Comparison of ENCODE assay signal across 12 mouse cellular contexts in genomic region chr2:143903376-143904045, GRCm38 (mm10). TPM values are rescaled to one million over a fixed set of nuclear protein-coding genes. Genes with fewer than 3 reads are reported as not detected.
DNase-seq lines count a peak whose midpoint lies in the region; ATAC-seq and TF ChIP-seq lines count a peak whose summit lies in the region.
"Had no signal": no experiment of that assay in that cellular context is flagged by ENCODE, and none has a peak within 500 bp of the region (broad histone marks: within the 10 kb centered on the region; RNA-seq: fewer than 3 reads in every experiment).

No protein-coding gene starts in this region.

- H3K9ac ChIP-seq in forebrain, embryonic 14.5 days (ENCODE audit: low read length), result no peak overlapping the region
- H3K9ac ChIP-seq: liver, embryonic 15.5 days had no signal

- no peaks in the 10 kb centered on the region for H3K9me3 ChIP-seq in forebrain, embryonic 14.5 days (replicated peaks; ENCODE audit: control insufficient read depth, low read length)
- H3K9me3 ChIP-seq: hindbrain, embryonic 10.5 days; liver, embryonic 15.5 days had no signal

- peak; percentile 40 for DNase-seq in gastrocnemius, adult 2 months
- DNase-seq in gastrocnemius, postnatal 4 days (ENCODE audit: low spot score in 2 of 2), result no peak
- peak; percentile 20 to 46 for DNase-seq in lung, adult 18-20 months
- no peak for DNase-seq in lung, postnatal 14 days
- DNase-seq in fibroblast of lung, adult 2 months (ENCODE audit: low read depth), result peak; percentile 65
- no peak for DNase-seq in forebrain, embryonic 14.5 days (ENCODE audit: low spot score)
- no peak for DNase-seq in B cell, adult 2 months
- DNase-seq: cerebellum, adult 18-20 months had no signal

- WGBS in small intestine, adult 2 months, result 17% methylated on average over 9 of the region's 9 CpGs
- WGBS in forebrain, embryonic 14.5 days, result 84% methylated on average over 9 of the region's 9 CpGs

- H3K27me3 ChIP-seq in small intestine, adult 2 months (ENCODE audit: control insufficient read depth, insufficient read depth, low read length), result no peaks in the 10 kb centered on the region
- H3K27me3 ChIP-seq in forebrain, embryonic 14.5 days (replicated peaks; ENCODE audit: control insufficient read depth, insufficient read depth, low read length), result no peaks in the 10 kb centered on the region
- H3K27me3 ChIP-seq: liver, embryonic 15.5 days had no signal

- H3K4me3 ChIP-seq in gastrocnemius, adult 2 months, result no peak overlapping the region
- H3K4me3 ChIP-seq in small intestine, adult 2 months (ENCODE audit: low read depth, low read length), result no peak overlapping the region
- no peak overlapping the region for H3K4me3 ChIP-seq in forebrain, embryonic 14.5 days (ENCODE audit: low read depth, low read length)
- H3K4me3 ChIP-seq: hindbrain, embryonic 10.5 days; liver, embryonic 15.5 days had no signal

- H3K4me1 ChIP-seq in small intestine, adult 2 months (ENCODE audit: control insufficient read depth, insufficient read depth, insufficient read length, low read length), result peaks cover 23% of the 10 kb centered on the region; the same call in 1 of the 2 replicates
- no peaks in the 10 kb centered on the region for H3K4me1 ChIP-seq in forebrain, embryonic 14.5 days (ENCODE audit: control insufficient read depth, insufficient read depth, low read length)
- H3K4me1 ChIP-seq: hindbrain, embryonic 10.5 days had no signal

- intact Hi-C loops in gastrocnemius, adult 2 months (cut with DNase I), result no loop called here

- TF ChIP-seq CTCF in gastrocnemius, adult 2 months (IDR thresholded peaks at IDR 0.05), result no peak
- TF ChIP-seq CTCF in small intestine, adult 2 months (IDR thresholded peaks at IDR 0.05; ENCODE audit: extremely low read depth, insufficient read length, insufficient replicate concordance, low read depth, low read length), result no peak

- H3K36me3 ChIP-seq in small intestine, adult 2 months (ENCODE audit: control insufficient read depth, insufficient read depth, low read length), result no peaks in the 10 kb centered on the region
- no peaks in the 10 kb centered on the region for H3K36me3 ChIP-seq in forebrain, embryonic 14.5 days (ENCODE audit: control insufficient read depth, insufficient read depth, low read length)
- H3K36me3 ChIP-seq: hindbrain, embryonic 10.5 days; liver, embryonic 15.5 days had no signal

- peak; percentile 18; the same call in 1 of the 2 replicates for TF ChIP-seq POLR2A in small intestine, adult 2 months (IDR thresholded peaks at IDR 0.05; ENCODE audit: low read depth, low read length)

- no peak for ATAC-seq in forebrain, embryonic 14.5 days
- ATAC-seq: forebrain, embryonic 16.5 days had no signal

- peak overlapping the region; percentile 76 for H3K27ac ChIP-seq in gastrocnemius, adult 2 months
- H3K27ac ChIP-seq in small intestine, adult 2 months (ENCODE audit: insufficient read depth, low read depth, low read length), result peak overlapping the region; percentile 96
- H3K27ac ChIP-seq in forebrain, embryonic 14.5 days (ENCODE audit: low read depth, low read length), result no peak overlapping the region
- H3K27ac ChIP-seq: hindbrain, embryonic 10.5 days; liver, embryonic 15.5 days had no signal

- no peak overlapping the region for H3K4me2 ChIP-seq in forebrain, embryonic 14.5 days (ENCODE audit: low read length)
- H3K4me2 ChIP-seq: liver, embryonic 15.5 days had no signal

RNA-seq across cellular contexts. Expression of gene Dstn, which starts 11.6 kb away (rescaled TPM):
- 10 to 100 TPM; 24.9 to 28.2 TPM for total RNA-seq in gastrocnemius, adult 2 months (2021)
- 100 to 1,000 TPM; 118 to 129 TPM for total RNA-seq in gastrocnemius, postnatal 4 days (2021)
- 28.5 and 69.3 TPM in 2 replicates for polyA plus RNA-seq in small intestine, adult 2 months (2012; rRNA removed)
- 532 and 544 TPM in 2 replicates for polyA plus RNA-seq in forebrain, embryonic 14.5 days (2014; fragmentation: Nextera tagmentation; extraction: Ambion mirVana)

RNA-seq across cellular contexts. Expression of gene Bfsp1, which starts 40.5 kb away (rescaled TPM):
- under 1 TPM; 0.20 to 0.31 TPM for total RNA-seq in gastrocnemius, adult 2 months (2021)
- total RNA-seq in gastrocnemius, postnatal 4 days (2021), result 1 to 10 TPM; 1.2 to 1.3 TPM
- polyA plus RNA-seq in small intestine, adult 2 months (2012; rRNA removed), result 1.0 and 3.9 TPM in 2 replicates
- 0.53 and 0.58 TPM in 2 replicates for polyA plus RNA-seq in forebrain, embryonic 14.5 days (2014; fragmentation: Nextera tagmentation; extraction: Ambion mirVana)

Comparison
In these comparisons a context has a peak if more than half of its experiments do, and no peak if none do; other contexts are left out.
1. DNase-seq: peak in gastrocnemius, adult 2 months (single experiment), lung, adult 18-20 months (2 of 2) and fibroblast of lung, adult 2 months (single experiment); none in gastrocnemius, postnatal 4 days (0 of 2), lung, postnatal 14 days (single experiment), forebrain, embryonic 14.5 days (single experiment) and B cell, adult 2 months (0 of 2).
2. RNA of gene Dstn, which starts 11.6 kb away (total RNA-seq): 118 to 129 TPM in gastrocnemius, postnatal 4 days; 24.9 to 28.2 TPM in gastrocnemius, adult 2 months; every median in the first group is over 4 times any median in the second.